Mouse (Mus musculus) lung, postnatal 0 days (tissue): ENCODE measurements around the gene Aimp1. TPM values are rescaled to one million over a fixed set of nuclear protein-coding genes. Genes with fewer than 3 reads are reported as not detected.
A peak's percentile ranks its signal among the peaks of the same experiment; 100 is the strongest.

ENCODE experiments used
- ATAC-seq: fragments of 200-750 bp; cut with Nextera tagmentation; 2 replicates; pipeline ENCODE4 v1.8.0; 2017; ENCODE audit warnings: moderate library complexity
- DNase-seq: peaks from one replicate; pipeline ENCODE4 v3.0.0-alpha.2; 2016; ENCODE audit warnings: low spot score
- H3K27ac ChIP-seq: fragments of 300-500 bp; sonication (generic); 2 replicates; pipeline ENCODE4 v1.5.1; 2014; ENCODE audit warnings: antibody characterized with exemption, mild to moderate bottlenecking, low read length, mixed read lengths
- H3K27me3 ChIP-seq: fragments of 300-500 bp; sonication (generic); replicated peaks from 2 replicates; pipeline ENCODE4 v1.6.1; 2014; ENCODE audit warnings: low read length, mixed read lengths; ENCODE audit not compliant: insufficient read depth
- H3K36me3 ChIP-seq: fragments of 300-500 bp; sonication (generic); 2 replicates; pipeline ENCODE4 v1.6.1; 2014; ENCODE audit warnings: low read length, mixed read lengths; ENCODE audit not compliant: insufficient read depth
- H3K4me1 ChIP-seq: fragments of 300-500 bp; sonication (generic); 2 replicates; pipeline ENCODE4 v1.6.1; 2014; ENCODE audit warnings: antibody characterized with exemption, low read depth, low read length, mixed read lengths; ENCODE audit not compliant: insufficient read depth
- H3K4me2 ChIP-seq: fragments of 300-500 bp; sonication (generic); replicated peaks from 2 replicates; pipeline ENCODE4 v1.6.1; 2014; ENCODE audit warnings: low read depth, mild to moderate bottlenecking, low read length, moderate library complexity, mixed read lengths
- H3K4me3 ChIP-seq: fragments of 300-500 bp; sonication (generic); 2 replicates; pipeline ENCODE4 v1.5.1; 2014; ENCODE audit warnings: low read depth, low read length
- H3K9ac ChIP-seq: fragments of 300-500 bp; sonication (generic); replicated peaks from 2 replicates; pipeline ENCODE4 v1.6.1; 2014; ENCODE audit warnings: low read depth, mild to moderate bottlenecking
- H3K9me3 ChIP-seq: fragments of 300-500 bp; sonication (generic); 2 replicates; pipeline ENCODE4 v1.6.1; 2016; ENCODE audit warnings: low read length, mixed read lengths
- CTCF ChIP-seq: IDR thresholded peaks from 2 replicates; pipeline ENCODE4 v1.5.1; 2016; ENCODE audit warnings: antibody characterized with exemption, mild to moderate bottlenecking
- EP300 ChIP-seq: IDR thresholded peaks from 2 replicates; pipeline ENCODE4 v1.6.1; 2016; ENCODE audit warnings: antibody characterized with exemption, mild to moderate bottlenecking, control low read depth
- WGBS: fragments of 180-500 bp; shearing (Covaris S2); extraction: QIAGEN DNeasy Blood & Tissue Kit; methylation state at CpG from one replicate; pipeline ENCODE4 v1.1.7; 2014; 5-methylcytosine and 5-hydroxymethylcytosine counted together
- polyA plus RNA-seq: library from polyadenylated mRNA; unstranded; fragments of >200 nt; fragmentation: Nextera tagmentation; extraction: Ambion mirVana; gene quantifications from 2 replicates; pipeline ENCODE4 v1.2.1, GENCODE M21; 2015

Gene Aimp1
- polyA plus RNA-seq = 48.9 and 50.1 TPM in 2 replicates

GRCm38 (mm10) chr3:132684231-132684928 lies at the start of gene Aimp1:
TSS of gene Aimp1 (minus strand) at chr3:132684370.
- peak within 1 kb of the TSS; percentile 95 for H3K27ac ChIP-seq
- H3K36me3 ChIP-seq = no peaks in the 10 kb centered on the region
- H3K9me3 ChIP-seq = no peaks in the 10 kb centered on the region
- TF ChIP-seq CTCF = no peak
- 1% methylated on average over 27 of the region's 27 CpGs for WGBS
- H3K27me3 ChIP-seq = no peaks in the 10 kb centered on the region
- peak within 1 kb of the TSS; percentile 71 for H3K4me3 ChIP-seq
- ATAC-seq (no peak; the same call in 1 of the 2 replicates), DNase-seq (peak; percentile 17)
- H3K4me2 ChIP-seq = peak within 1 kb of the TSS; percentile 68
- H3K9ac ChIP-seq = peak within 1 kb of the TSS; percentile 98
- peaks cover 10% of the 10 kb centered on the region; the same call in 1 of the 2 replicates for H3K4me1 ChIP-seq

DNA sequence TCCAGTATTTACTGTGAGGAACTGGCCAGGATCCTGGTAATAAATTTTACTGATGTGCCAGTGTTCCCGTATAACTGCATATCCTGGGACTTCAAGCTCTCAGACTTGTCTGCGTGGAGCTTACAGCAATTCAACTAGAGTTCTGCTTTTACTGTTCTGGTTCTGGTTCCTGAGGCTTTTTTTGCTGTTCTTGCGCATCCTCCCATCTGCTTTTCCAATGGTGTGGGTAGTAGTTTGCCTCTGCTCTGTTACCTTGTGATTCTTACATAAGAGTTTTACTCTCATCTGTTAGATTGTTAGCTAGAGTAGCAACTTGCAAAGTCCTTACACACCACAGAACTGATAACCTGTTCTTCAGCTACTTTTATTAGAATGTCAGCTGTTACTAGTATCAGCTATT lies 40.2 kb upstream of the Aimp1 start:
- no peak overlapping the region for H3K4me3 ChIP-seq
- no peak overlapping the region for H3K27ac ChIP-seq
- H3K36me3 ChIP-seq = peaks cover 17% of the 10 kb centered on the region; the same call in 1 of the 2 replicates
- ATAC-seq (no peak), DNase-seq (no peak)
- H3K9me3 ChIP-seq = no peaks in the 10 kb centered on the region
- no peaks in the 10 kb centered on the region for H3K4me1 ChIP-seq
- H3K27me3 ChIP-seq = no peaks in the 10 kb centered on the region
- no peak for TF ChIP-seq CTCF
- TF ChIP-seq EP300 = no peak
- 96% methylated on average over 3 of the region's 3 CpGs for WGBS
- H3K4me2 ChIP-seq = no peak overlapping the region
- H3K9ac ChIP-seq = no peak overlapping the region

GRCm38 (mm10) chr3:132717316-132717715 lies 33.1 kb upstream of the Aimp1 start:
- Histone ChIP-seq H3K4me2 (no peak overlapping the region), H3K27ac (no peak overlapping the region), H3K4me3 (no peak overlapping the region), H3K4me1 (no peaks in the 10 kb centered on the region), H3K9ac (no peak overlapping the region), H3K9me3 (no peaks in the 10 kb centered on the region), H3K27me3 (no peaks in the 10 kb centered on the region), H3K36me3 (peaks cover 9% of the 10 kb centered on the region; the same call in 1 of the 2 replicates)
- no peak for ATAC-seq
- DNase-seq = no peak
- WGBS = 97% methylated on average over 4 of the region's 4 CpGs
- TF ChIP-seq CTCF (no peak), EP300 (no peak)

- Histone ChIP-seq H3K9ac (no peak overlapping the region), H3K27ac (no peak overlapping the region), H3K36me3 (no peaks in the 10 kb centered on the region), H3K4me3 (no peak overlapping the region), H3K27me3 (no peaks in the 10 kb centered on the region), H3K4me1 (no peaks in the 10 kb centered on the region), H3K9me3 (no peaks in the 10 kb centered on the region), H3K4me2 (no peak overlapping the region)
- TF ChIP-seq CTCF (no peak), EP300 (no peak)
- ATAC-seq (no peak), DNase-seq (peak; percentile 5)
- WGBS = 59% methylated on average over 5 of the region's 5 CpGs
These were observed 29.7 kb upstream of the Aimp1 start for GRCm38 (mm10) chr3:132713913-132714312.

DNA sequence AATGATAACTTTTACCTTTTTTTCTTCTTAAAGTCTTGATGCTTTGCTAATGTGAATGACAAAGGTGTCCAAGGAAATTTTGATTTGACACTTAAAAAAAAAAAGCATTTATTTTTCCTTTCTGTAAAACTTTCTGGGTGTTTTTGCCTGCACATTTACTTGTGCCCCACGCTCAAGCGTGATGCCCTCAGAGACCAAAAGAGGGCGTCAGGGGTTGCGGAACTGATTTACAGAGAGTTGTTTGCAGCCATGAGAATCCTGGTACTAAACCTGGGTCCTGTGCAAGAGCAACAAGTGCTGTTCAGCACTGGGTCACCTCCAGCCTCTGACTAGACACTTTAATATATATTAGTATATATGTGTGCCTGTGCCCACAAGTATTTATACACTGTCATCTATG lies 22.8 kb upstream of the Aimp1 start:
- no peaks in the 10 kb centered on the region for H3K36me3 ChIP-seq
- WGBS = 82% methylated on average over 4 of the region's 4 CpGs
- no peaks in the 10 kb centered on the region for H3K9me3 ChIP-seq
- DNase-seq (no peak), ATAC-seq (no peak)
- TF ChIP-seq CTCF = no peak
- TF ChIP-seq EP300 = no peak
- no peak overlapping the region for H3K4me2 ChIP-seq
- H3K4me1 ChIP-seq = no peaks in the 10 kb centered on the region
- H3K4me3 ChIP-seq = no peak overlapping the region
- no peaks in the 10 kb centered on the region for H3K27me3 ChIP-seq
- no peak overlapping the region for H3K27ac ChIP-seq
- H3K9ac ChIP-seq = no peak overlapping the region

- Histone ChIP-seq H3K4me2 (no peak overlapping the region), H3K9ac (no peak overlapping the region), H3K27ac (no peak overlapping the region), H3K4me3 (no peak overlapping the region), H3K27me3 (no peaks in the 10 kb centered on the region), H3K9me3 (no peaks in the 10 kb centered on the region), H3K4me1 (no peaks in the 10 kb centered on the region), H3K36me3 (no peaks in the 10 kb centered on the region)
- no peak for TF ChIP-seq CTCF
- TF ChIP-seq EP300 = no peak
- no peak for DNase-seq
- 85% methylated on average over 3 of the region's 3 CpGs for WGBS
- ATAC-seq = no peak
These were observed 20.0 kb upstream of the Aimp1 start for GRCm38 (mm10) chr3:132704216-132704615.
